Mouse (Mus musculus): Measurements from ENCODE around the gene Carnmt1.

The Carnmt1 gene

GRCm38 (mm10) chr19:18670608-18671007, at the start of gene Carnmt1:
Gene Carnmt1, plus strand, starts transcription at chr19:18670764.
- DNase-seq (ENCODE audit: low read depth, low spot score) = peak; percentile 98

GRCm38 (mm10) chr19:18623894-18624293, 46.7 kb upstream of the Carnmt1 start:
- no peak for DNase-seq (ENCODE audit: low read depth, low spot score)

GRCm38 (mm10) chr19:18629589-18629988, 41.0 kb upstream of the Carnmt1 start:
- no peak for DNase-seq (ENCODE audit: low read depth, low spot score)

- DNase-seq (ENCODE audit: low read depth, low spot score) = peak; percentile 24
Measured at GRCm38 (mm10) chr19:18630221-18631119, 40.1 kb upstream of the Carnmt1 start.

- DNase-seq (ENCODE audit: low read depth, low spot score) = no peak
Measured at GRCm38 (mm10) chr19:18631161-18631643, 39.4 kb upstream of the Carnmt1 start.

GRCm38 (mm10) chr19:18631644-18632219, 38.8 kb upstream of the Carnmt1 start, which contains the start of the genes Ostf1 and Nmrk1:
Gene Ostf1, minus strand, starts transcription at chr19:18631823.
Gene Nmrk1, plus strand, starts transcription at chr19:18631950.
- DNase-seq (ENCODE audit: low read depth, low spot score) = peak; percentile 92

GRCm38 (mm10) chr19:18632231-18633185, 38.1 kb upstream of the Carnmt1 start:
- no peak for DNase-seq (ENCODE audit: low read depth, low spot score)

- no peak for DNase-seq (ENCODE audit: low read depth, low spot score)
Measured at GRCm38 (mm10) chr19:18637954-18638353, 32.6 kb upstream of the Carnmt1 start.

- DNase-seq (ENCODE audit: low read depth, low spot score) = no peak
Measured at GRCm38 (mm10) chr19:18638949-18639348, 31.6 kb upstream of the Carnmt1 start.

GRCm38 (mm10) chr19:18639552-18639951, 31.0 kb upstream of the Carnmt1 start:
- peak; percentile 35 for DNase-seq (ENCODE audit: low read depth, low spot score)

- DNase-seq (ENCODE audit: low read depth, low spot score) = no peak
Measured at GRCm38 (mm10) chr19:18641001-18641400, 29.6 kb upstream of the Carnmt1 start.

GRCm38 (mm10) chr19:18643411-18643810, 27.2 kb upstream of the Carnmt1 start:
- no peak for DNase-seq (ENCODE audit: low read depth, low spot score)

GRCm38 (mm10) chr19:18644084-18644483, 26.5 kb upstream of the Carnmt1 start:
- DNase-seq (ENCODE audit: low read depth, low spot score) = no peak

GRCm38 (mm10) chr19:18646397-18646796, 24.2 kb upstream of the Carnmt1 start:
- peak; percentile 33 for DNase-seq (ENCODE audit: low read depth, low spot score)

- DNase-seq (ENCODE audit: low read depth, low spot score) = peak; percentile 51
Measured at GRCm38 (mm10) chr19:18646853-18647420, 23.6 kb upstream of the Carnmt1 start.

GRCm38 (mm10) chr19:18647775-18648557, 22.6 kb upstream of the Carnmt1 start:
- DNase-seq (ENCODE audit: low read depth, low spot score) = no peak

- DNase-seq (ENCODE audit: low read depth, low spot score) = no peak
Measured at GRCm38 (mm10) chr19:18648558-18648945, 22.0 kb upstream of the Carnmt1 start.

GRCm38 (mm10) chr19:18649955-18650354, 20.6 kb upstream of the Carnmt1 start:
- no peak for DNase-seq (ENCODE audit: low read depth, low spot score)

- no peak for DNase-seq (ENCODE audit: low read depth, low spot score)
Measured at GRCm38 (mm10) chr19:18650473-18650872, 20.1 kb upstream of the Carnmt1 start.

- no peak for DNase-seq (ENCODE audit: low read depth, low spot score)
Measured at GRCm38 (mm10) chr19:18652592-18652991, 18.0 kb upstream of the Carnmt1 start.
